Mouse (Mus musculus) embryonic fibroblast, embryonic 13.5 days (primary cell): ENCODE data around the gene Gcn1l1. TPM values are rescaled to one million over a fixed set of nuclear protein-coding genes. Genes with fewer than 3 reads are reported as not detected.

Experiments
- H3K27ac ChIP-seq: 2 replicates; pipeline ENCODE4 v1.5.1; 2012; ENCODE audit warnings: low read length, control low read depth, inconsistent platforms; ENCODE audit not compliant: insufficient read depth
- H3K4me1 ChIP-seq: 2 replicates; pipeline ENCODE4 v1.6.1; 2011; ENCODE audit warnings: low read length; ENCODE audit not compliant: control insufficient read depth, insufficient read depth
- H3K4me3 ChIP-seq: 2 replicates; pipeline ENCODE4 v1.5.1; 2011; ENCODE audit warnings: mild to moderate bottlenecking, control low read depth, low read length; ENCODE audit not compliant: insufficient read depth
- CTCF ChIP-seq: IDR thresholded peaks from 2 replicates; pipeline ENCODE4 v1.5.1; 2011; ENCODE audit warnings: mild to moderate bottlenecking, control low read depth, low read length, moderate library complexity, borderline replicate concordance; ENCODE audit not compliant: insufficient read depth
- POLR2A ChIP-seq: IDR thresholded peaks from 2 replicates; pipeline ENCODE4 v1.6.1; 2011; ENCODE audit warnings: low read depth, mild to moderate bottlenecking, control low read depth, low read length, moderate library complexity
- polyA plus RNA-seq: library from polyadenylated mRNA; stranded (reverse); fragments of >200 nt; gene quantifications from 2 replicates; pipeline ENCODE4 v1.2.4, GENCODE M21; 2011; ENCODE audit warnings: low read depth; ENCODE audit not compliant: missing spikeins, insufficient read length

Gene Gcn1l1
- polyA plus RNA-seq, 1 experiment: 39.5 TPM

DNA sequence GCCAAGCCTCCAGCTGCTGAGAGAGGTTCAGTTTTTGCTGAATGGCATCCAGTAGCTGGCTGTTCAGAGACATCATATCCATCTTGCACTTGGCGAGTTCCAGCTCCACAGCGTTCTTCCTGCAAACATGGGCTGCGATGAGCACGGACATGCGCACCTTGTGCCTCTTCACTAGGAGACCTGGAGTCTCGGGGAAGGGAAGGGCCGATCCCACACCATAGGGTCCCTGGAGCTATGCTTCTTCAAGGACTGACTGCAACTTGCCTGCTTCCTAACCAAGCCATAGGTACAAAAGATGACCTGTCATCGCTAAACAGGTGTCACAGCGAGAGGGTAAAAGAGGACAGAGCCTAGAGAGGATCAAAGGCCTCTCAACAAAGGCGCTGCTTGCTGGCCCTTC lies 86.8 kb downstream of the Gcn1l1 start:
- H3K4me3 ChIP-seq: peak overlapping the region; percentile 49; the same call in 1 of the 2 replicates
- no peak overlapping the region for H3K27ac ChIP-seq
- peaks cover 3% of the 10 kb centered on the region; the same call in 1 of the 2 replicates for H3K4me1 ChIP-seq
- TF ChIP-seq CTCF (no peak), POLR2A (no peak)

DNA sequence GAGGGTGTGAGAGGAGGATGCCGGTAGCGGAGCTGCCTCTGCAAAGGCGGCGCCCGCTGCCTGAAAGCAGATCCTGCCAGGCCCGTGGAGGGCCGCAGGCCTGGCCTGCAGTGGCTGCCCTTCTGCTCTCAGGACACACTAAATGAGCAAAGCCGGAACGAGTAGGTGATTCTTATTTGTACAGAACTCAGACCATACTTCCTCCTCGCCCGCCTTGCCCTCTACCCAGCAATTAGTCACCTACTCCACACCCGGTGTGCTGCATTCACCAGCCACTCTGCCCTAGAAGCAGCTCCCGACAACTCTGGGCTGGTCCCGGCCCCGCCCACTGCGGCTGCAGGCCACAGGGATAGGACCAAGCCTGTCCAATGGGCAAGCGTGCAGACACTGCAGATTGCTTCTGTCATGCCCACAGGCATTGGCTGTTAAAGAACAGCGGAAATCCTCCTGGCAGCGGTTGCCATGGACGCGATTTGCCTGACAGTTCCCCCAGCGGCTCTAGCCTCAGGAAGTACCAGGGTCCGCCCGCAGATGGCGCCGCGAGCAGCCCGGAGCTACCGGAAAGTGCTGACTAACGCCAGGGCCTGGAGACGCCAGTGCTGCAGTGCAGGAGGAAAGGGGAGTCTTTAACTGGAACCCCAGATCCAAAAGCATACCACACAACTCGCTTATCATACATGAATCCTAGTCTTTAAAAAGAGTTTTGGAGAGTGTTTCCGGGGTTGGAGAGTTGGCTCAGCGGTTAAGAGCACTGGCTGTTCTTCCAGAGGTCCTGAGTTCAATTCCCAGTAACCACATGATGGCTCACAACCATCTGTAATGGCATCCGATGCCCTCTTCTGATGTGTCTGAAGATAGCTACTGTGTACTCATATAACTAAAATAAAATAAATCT lies 87.9 kb downstream of the Gcn1l1 start:
- TF ChIP-seq CTCF (peak; percentile 63; the same call in 1 of the 2 replicates), POLR2A (peak; percentile 99)
- H3K4me1 ChIP-seq: peaks cover 3% of the 10 kb centered on the region; the same call in 1 of the 2 replicates
- peak overlapping the region; percentile 49 for H3K4me3 ChIP-seq
- peak overlapping the region; percentile 29 for H3K27ac ChIP-seq

- TF ChIP-seq POLR2A (no peak), CTCF (no peak)
- H3K4me1 ChIP-seq: peaks cover 3% of the 10 kb centered on the region; the same call in 1 of the 2 replicates
Measured at GRCm38 (mm10) chr5:115653776-115654175, 88.7 kb downstream of the Gcn1l1 start.

GRCm38 (mm10) chr5:115656677-115657076 lies 91.6 kb downstream of the Gcn1l1 start:
- Histone ChIP-seq H3K4me3 (no peak overlapping the region), H3K27ac (no peak overlapping the region), H3K4me1 (peaks cover 3% of the 10 kb centered on the region; the same call in 1 of the 2 replicates)
- TF ChIP-seq CTCF: no peak

More at GRCm38 (mm10) chr5:115653776-115654175, 88.7 kb downstream of the Gcn1l1 start:
- no peak overlapping the region for H3K27ac ChIP-seq
- no peak overlapping the region for H3K4me3 ChIP-seq

GRCm38 (mm10) chr5:115657234-115657633 lies 92.2 kb downstream of the Gcn1l1 start:
- no peaks in the 10 kb centered on the region for H3K4me1 ChIP-seq
- no peak for TF ChIP-seq POLR2A
- TF ChIP-seq CTCF: no peak
- H3K4me3 ChIP-seq: no peak overlapping the region
- H3K27ac ChIP-seq: no peak overlapping the region

DNA sequence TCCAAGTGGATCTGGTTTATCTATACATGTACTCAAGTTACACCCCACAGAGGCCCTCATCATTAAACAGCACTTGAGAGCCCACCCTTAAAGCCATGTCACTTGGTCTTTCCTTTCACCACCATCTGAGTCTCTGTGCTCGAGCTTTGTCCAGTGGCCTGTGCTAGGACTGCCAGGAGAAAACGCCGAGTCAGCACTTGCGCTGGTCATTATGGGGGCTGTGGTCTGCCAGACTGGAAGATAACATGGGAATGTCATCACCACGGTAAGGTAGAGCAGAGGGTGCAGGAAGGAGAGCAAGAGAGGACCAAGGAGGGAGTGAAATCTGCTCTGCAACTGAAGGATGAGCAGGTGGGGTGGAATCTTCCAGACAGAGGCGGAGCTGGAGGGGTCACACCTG lies 93.3 kb downstream of the Gcn1l1 start:
- H3K4me3 ChIP-seq: no peak overlapping the region
- no peaks in the 10 kb centered on the region for H3K4me1 ChIP-seq
- TF ChIP-seq POLR2A: no peak
- TF ChIP-seq CTCF: no peak
- no peak overlapping the region for H3K27ac ChIP-seq

GRCm38 (mm10) chr5:115662658-115663057 lies 97.6 kb downstream of the Gcn1l1 start:
- no peak for TF ChIP-seq CTCF
- TF ChIP-seq POLR2A: no peak
- no peaks in the 10 kb centered on the region for H3K4me1 ChIP-seq
- H3K4me3 ChIP-seq: no peak overlapping the region
- no peak overlapping the region for H3K27ac ChIP-seq

- no peak overlapping the region for H3K27ac ChIP-seq
Measured at GRCm38 (mm10) chr5:115666366-115667065, 101.5 kb downstream of the Gcn1l1 start.

DNA sequence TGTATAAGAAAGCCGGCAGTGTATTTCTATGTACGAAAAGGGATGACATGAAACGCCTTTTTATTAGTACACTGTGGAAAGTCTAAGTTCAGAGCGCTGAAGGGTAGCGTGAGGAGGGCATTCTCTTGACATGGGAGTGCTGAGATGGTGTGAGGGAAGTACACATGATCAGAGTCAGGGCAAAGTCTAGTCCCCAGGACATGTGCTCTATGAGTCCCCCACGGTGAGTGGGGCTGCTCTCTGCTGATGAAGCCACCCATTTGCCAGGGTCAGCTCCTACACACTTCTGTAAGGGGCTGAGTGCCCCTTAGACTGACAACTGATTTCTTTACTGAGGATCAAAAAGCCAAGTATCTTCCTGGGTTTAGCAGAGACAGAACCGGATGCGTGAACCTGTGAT lies 102.2 kb downstream of the Gcn1l1 start:
- no peak overlapping the region for H3K4me3 ChIP-seq
- H3K4me1 ChIP-seq: no peaks in the 10 kb centered on the region
- no peak for TF ChIP-seq CTCF
- TF ChIP-seq POLR2A: no peak
- H3K27ac ChIP-seq: no peak overlapping the region

More at GRCm38 (mm10) chr5:115666366-115667065, 101.5 kb downstream of the Gcn1l1 start:
- Histone ChIP-seq H3K4me1 (no peaks in the 10 kb centered on the region), H3K4me3 (no peak overlapping the region)
- TF ChIP-seq CTCF: no peak
- no peak for TF ChIP-seq POLR2A

DNA sequence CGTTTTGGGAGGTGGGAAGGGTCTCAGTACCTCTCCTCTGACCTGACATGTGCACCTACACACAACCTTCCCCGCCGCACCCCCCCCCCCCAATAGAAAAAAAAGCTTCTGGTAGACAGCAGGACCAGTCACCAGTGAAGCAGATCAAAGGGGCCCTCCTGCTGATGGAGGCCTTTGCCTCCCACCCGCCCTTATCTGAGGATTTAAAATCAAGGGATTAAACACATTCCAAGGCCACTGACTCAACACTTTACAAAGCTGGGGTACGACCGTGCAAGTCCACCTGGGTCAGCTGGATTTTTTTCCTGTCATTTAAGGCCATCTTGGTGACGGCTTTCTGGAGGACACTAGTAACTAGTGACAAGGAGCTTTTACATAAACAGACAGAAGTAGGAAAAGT lies 102.8 kb downstream of the Gcn1l1 start:
- TF ChIP-seq CTCF (no peak), POLR2A (no peak)
- Histone ChIP-seq H3K27ac (no peak overlapping the region), H3K4me3 (no peak overlapping the region), H3K4me1 (no peaks in the 10 kb centered on the region)
